Mouse (Mus musculus) neutrophil, adult 5-6 weeks (primary cell): ENCODE results near the gene Preb. TPM values are rescaled to one million over a fixed set of nuclear protein-coding genes. Genes with fewer than 3 reads are reported as not detected.

Experiments used
- ATAC-seq: fragments of 151-379, 151-347 bp; 2 replicates; pipeline ENCODE4 v1.8.0; 2017; ENCODE audit warnings: mild to moderate bottlenecking, moderate TSS enrichment; ENCODE audit not compliant: insufficient number of reproducible peaks, poor library complexity, low FRiP score, severe bottlenecking; ENCODE audit errors: extremely low read depth
- total RNA-seq: library from RNA; stranded (forward); fragments of 200-1000 nt; gene quantifications from 2 replicates; pipeline ENCODE4 v1.2.3, GENCODE M21; 2017

Gene Preb
- total RNA-seq, 1 experiment from 2014 or later = 306 TPM

- ATAC-seq = no peak
These were observed 48.0 kb downstream of the Preb start for GRCm38 (mm10) chr5:30912156-30912555.

GRCm38 (mm10) chr5:30910481-30910880 lies 49.7 kb downstream of the Preb start:
- no peak for ATAC-seq

- no peak for ATAC-seq
These were observed 50.3 kb downstream of the Preb start for GRCm38 (mm10) chr5:30909863-30910262.

- ATAC-seq = no peak
These were observed 50.9 kb downstream of the Preb start for GRCm38 (mm10) chr5:30909300-30909659.

DNA sequence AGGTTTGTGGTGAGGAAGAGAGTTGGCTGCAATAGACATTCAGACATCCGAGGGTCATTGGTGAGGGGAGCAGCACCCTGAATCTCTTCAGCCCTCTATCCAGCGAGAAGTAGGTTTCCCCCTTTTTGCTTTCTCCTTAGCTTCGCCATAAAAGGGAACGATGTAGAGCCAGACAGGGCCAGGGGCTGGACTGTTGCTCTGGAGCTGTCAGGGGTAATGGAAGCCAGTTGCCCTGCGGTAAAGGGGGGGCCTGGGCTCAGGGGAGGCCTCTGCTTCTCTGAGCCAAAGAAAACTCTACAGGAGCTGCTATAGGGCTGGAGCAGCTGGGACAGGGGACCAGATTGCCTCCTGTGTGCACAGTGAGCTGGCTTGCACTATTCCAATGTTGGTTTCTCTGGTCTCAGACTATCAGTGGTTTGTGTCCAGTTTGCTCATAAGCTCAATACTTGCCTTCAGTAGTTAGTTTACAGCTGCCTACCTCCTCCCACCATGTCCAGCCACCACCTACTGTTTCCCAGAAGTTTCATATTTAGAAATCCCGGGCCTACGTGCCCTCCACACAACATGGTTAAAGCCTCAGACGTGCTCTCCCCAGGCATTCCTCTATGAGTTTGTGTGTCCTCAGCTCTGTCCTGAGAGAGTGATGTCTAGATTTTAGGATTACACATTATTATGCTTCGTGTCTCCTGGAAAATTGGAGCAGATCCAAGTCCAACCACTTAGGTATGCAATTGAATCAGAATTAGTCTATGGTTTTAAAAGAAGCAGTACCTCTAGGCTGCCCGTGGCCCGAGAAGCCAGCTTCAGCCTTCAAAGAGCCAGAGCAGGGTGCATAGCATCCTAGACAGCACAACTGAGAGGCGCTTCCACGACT lies 51.5 kb downstream of the Preb start:
- ATAC-seq = no peak

DNA sequence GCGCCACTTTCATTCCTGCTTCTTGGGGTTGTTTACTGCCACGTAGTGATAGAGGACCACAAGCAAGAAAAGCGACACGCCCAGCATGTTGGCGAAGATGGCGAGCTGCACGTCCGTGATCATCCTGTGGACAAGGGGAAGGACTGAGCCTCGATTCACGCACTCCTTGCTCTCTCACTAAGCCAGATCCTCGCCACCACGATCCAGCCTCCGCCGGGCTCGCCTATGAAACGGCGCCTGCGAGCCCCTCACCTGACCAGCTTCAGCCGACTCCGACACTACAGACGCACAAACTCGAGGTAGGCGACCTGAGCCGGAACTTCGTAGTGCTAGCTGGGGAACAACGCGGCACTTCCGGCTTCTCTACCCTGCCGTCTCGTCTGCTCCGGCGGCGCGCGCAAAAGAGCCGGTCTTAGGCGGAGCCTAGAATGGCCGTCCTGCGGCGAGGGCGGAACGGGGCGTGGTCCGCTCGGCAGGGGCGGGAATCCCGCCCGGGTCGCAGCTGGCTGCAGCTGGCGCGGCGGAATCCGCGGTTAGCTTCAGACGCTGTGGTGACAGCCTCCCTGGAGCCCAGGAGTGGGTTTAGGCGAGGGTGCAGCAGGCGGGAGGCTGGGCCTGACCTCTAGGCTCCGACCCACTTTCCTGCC lies 52.6 kb downstream of the Preb start, which contains the start of gene Ost4:
Gene Ost4, minus strand, starts transcription at position 376 of the 647 bp plus-strand sequence.
- peak; percentile 95 for ATAC-seq

- ATAC-seq = no peak
These were observed 58.3 kb downstream of the Preb start for GRCm38 (mm10) chr5:30901860-30902259.

Other genes with a start within 250 kb of the Preb start
- gene Dpysl5, start 248.8 kb downstream of the Preb start, total RNA-seq = not detected in 2 replicates
- gene Mapre3, start 145.7 kb downstream of the Preb start, total RNA-seq = 1.7 and 3.0 TPM in 2 replicates
- gene Tmem214, start 92.3 kb downstream of the Preb start, total RNA-seq = 21.4 and 22.2 TPM in 2 replicates
- gene Agbl5, start 71.7 kb downstream of the Preb start, total RNA-seq = 12.3 and 14.7 TPM in 2 replicates
- 124 and 149 TPM in 2 replicates for gene Ost4, start 52.6 kb downstream of the Preb start, total RNA-seq
- 2.1 and 2.2 TPM in 2 replicates for gene Emilin1, start 47.0 kb downstream of the Preb start, total RNA-seq
- 25.7 and 28.2 TPM in 2 replicates for gene Khk, start 38.9 kb downstream of the Preb start, total RNA-seq
- gene Cgref1, start 14.8 kb downstream of the Preb start, total RNA-seq = 0.25 and 0.47 TPM in 2 replicates
- gene Tcf23, start 8.3 kb upstream of the Preb start, total RNA-seq = not detected in 2 replicates
- 50.5 and 56.0 TPM in 2 replicates for gene Atraid, start 88.0 kb upstream of the Preb start, total RNA-seq
- 2.4 and 5.0 TPM in 2 replicates for gene Slc5a6, start 88.6 kb upstream of the Preb start, total RNA-seq
- gene Cad, start 94.4 kb upstream of the Preb start, total RNA-seq = 10.6 and 19.6 TPM in 2 replicates
- gene Dnajc5g, start 145.9 kb upstream of the Preb start, total RNA-seq = not detected in 2 replicates
- not detected in 2 replicates for gene Slc30a3, start 147.9 kb upstream of the Preb start, total RNA-seq
- gene Trim54, start 156.4 kb upstream of the Preb start, total RNA-seq = not detected in 2 replicates
- gene Ucn, start 178.5 kb upstream of the Preb start, total RNA-seq = not detected in 2 replicates
- 17.2 and 25.9 TPM in 2 replicates for gene Mpv17, start 193.9 kb upstream of the Preb start, total RNA-seq
- 2.8 and 3.6 TPM in 2 replicates for gene Gm29609, start 219.6 kb upstream of the Preb start, total RNA-seq
- gene Gtf3c2, start 219.8 kb upstream of the Preb start, total RNA-seq = 86.1 and 86.9 TPM in 2 replicates
- 41.3 and 46.7 TPM in 2 replicates for gene Snx17, start 232.9 kb upstream of the Preb start, total RNA-seq
- 22.1 and 33.1 TPM in 2 replicates for gene Eif2b4, start 233.1 kb upstream of the Preb start, total RNA-seq
- gene Zfp513, start 241.9 kb upstream of the Preb start, total RNA-seq = 18.8 and 21.6 TPM in 2 replicates